Mouse (Mus musculus) brown adipose tissue, adult 24 weeks (tissue): ENCODE data around the gene Tpgs1. TPM values are rescaled to one million over a fixed set of nuclear protein-coding genes. Genes with fewer than 3 reads are reported as not detected.

Experiments used
- H3K27ac ChIP-seq: fragments of 200-500 bp; replicated peaks from 2 replicates; pipeline ENCODE4 v1.5.1; 2012; ENCODE audit warnings: low read depth, mild to moderate bottlenecking, low read length
- H3K4me1 ChIP-seq: fragments of 200-500 bp; 2 replicates; pipeline ENCODE4 v1.6.1; 2012; ENCODE audit warnings: low read length, mixed read lengths; ENCODE audit not compliant: control insufficient read depth, insufficient read depth, insufficient read length
- H3K4me3 ChIP-seq: fragments of 200-500 bp; 2 replicates; pipeline ENCODE4 v1.5.1; 2012; ENCODE audit warnings: low read depth, mild to moderate bottlenecking, low read length, moderate library complexity; ENCODE audit not compliant: insufficient read depth
- polyA plus RNA-seq: library from polyadenylated mRNA; stranded (reverse); fragments of >200 nt; gene quantifications from 2 replicates; pipeline ENCODE4 v1.2.4, GENCODE M21; 2012; ENCODE audit not compliant: missing spikeins, insufficient read depth, insufficient read length

The Tpgs1 gene
- 17.0 and 17.6 TPM in 2 replicates for polyA plus RNA-seq

DNA sequence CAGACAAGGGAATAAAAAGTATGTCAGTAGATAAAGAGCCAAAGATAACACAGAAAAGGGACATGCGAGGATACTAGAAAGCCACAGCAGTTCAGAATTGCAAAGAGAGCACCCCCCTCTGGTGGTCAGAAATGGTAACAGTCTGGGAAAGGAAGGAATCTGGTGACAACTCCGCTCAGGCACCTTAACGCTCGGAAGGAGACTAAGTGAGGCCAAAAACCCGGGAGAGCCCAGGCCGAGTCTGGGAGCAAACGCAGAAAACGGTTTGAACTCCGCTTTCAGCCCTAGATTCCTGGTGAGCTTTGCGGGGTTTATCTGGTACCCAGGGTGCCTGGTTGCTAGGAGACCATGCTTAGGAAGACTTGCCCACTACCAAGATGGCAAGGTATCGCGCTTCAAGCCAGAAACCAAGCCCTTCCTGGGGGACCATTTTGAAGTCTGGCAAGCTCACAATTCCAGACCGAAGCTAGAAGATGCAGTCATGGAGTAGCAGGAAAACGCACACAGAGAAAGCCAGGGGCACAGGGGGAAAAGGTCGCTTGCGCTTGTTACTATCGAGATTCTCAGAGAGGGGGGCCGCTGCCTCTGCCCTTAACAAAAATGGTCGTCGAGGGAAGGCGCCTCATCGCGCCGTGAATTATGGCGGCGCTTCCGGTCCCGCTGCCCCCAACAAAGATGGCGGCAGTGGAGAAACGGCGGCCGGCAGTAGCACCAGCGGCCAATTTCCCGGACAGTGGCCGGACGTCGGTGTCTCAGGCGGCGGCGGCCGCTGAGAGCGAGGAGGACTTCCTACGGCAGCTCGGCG, at the start of gene Tpgs1:
Gene Tpgs1 (plus strand): TSS at position 599 of the 805 bp plus-strand sequence.
- peak within 1 kb of the TSS; percentile 78 for H3K4me3 ChIP-seq
- peaks cover 8% of the 10 kb centered on the region for H3K4me1 ChIP-seq
- H3K27ac ChIP-seq: peak within 1 kb of the TSS; percentile 92

GRCm38 (mm10) chr10:79623950-79624349, 45.2 kb upstream of the Tpgs1 start:
- H3K27ac ChIP-seq: no peak overlapping the region
- H3K4me1 ChIP-seq: no peaks in the 10 kb centered on the region
- H3K4me3 ChIP-seq: no peak overlapping the region

DNA sequence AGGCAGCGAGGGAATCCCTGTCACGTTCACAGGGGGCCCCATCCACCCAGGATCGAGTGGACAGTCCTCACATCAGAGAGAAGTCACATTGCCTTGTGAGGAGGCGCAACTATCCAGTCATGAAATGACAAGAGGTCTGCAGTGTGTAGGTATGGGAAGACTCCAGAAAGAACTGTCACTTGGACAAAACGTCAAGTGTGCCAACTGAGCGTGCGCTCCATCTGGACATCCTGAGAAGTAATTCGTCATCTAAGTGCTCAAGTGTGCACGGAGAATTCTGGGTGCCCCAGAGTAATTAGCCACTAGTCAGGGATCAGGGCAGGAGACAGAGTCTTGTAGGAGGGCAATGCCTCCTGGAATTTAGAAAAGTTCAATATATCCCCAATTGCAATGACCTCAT, 43.8 kb upstream of the Tpgs1 start:
- Histone ChIP-seq H3K27ac (no peak overlapping the region), H3K4me3 (no peak overlapping the region), H3K4me1 (no peaks in the 10 kb centered on the region)

GRCm38 (mm10) chr10:79626156-79626555, 43.0 kb upstream of the Tpgs1 start:
- Histone ChIP-seq H3K4me1 (no peaks in the 10 kb centered on the region), H3K4me3 (no peak overlapping the region), H3K27ac (no peak overlapping the region)

DNA sequence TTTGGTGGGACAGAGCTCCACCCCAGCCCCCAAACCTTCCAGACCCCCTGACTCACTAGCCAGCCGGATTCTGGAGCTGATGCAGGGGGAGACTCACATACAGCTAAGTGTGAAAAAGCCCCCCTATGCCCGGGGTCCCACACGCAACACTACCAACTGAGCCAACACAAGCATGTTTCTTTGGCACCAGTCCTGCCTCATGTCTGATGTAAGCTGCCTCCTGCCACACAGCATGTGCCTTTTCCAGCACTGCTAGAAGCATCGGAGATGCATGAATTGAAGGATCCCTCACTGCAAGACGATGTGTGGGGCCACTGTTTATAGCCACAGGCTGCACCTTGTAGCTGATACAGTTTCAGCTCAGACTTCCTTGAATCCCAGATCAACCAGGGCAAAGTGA, 40.8 kb upstream of the Tpgs1 start:
- H3K4me1 ChIP-seq: no peaks in the 10 kb centered on the region
- H3K27ac ChIP-seq: no peak overlapping the region

GRCm38 (mm10) chr10:79631432-79631831, 37.7 kb upstream of the Tpgs1 start:
- H3K4me3 ChIP-seq: no peak overlapping the region
- no peak overlapping the region for H3K27ac ChIP-seq
- H3K4me1 ChIP-seq: no peaks in the 10 kb centered on the region

More for the DNA sequence above, 40.8 kb upstream of the Tpgs1 start:
- no peak overlapping the region for H3K4me3 ChIP-seq

DNA sequence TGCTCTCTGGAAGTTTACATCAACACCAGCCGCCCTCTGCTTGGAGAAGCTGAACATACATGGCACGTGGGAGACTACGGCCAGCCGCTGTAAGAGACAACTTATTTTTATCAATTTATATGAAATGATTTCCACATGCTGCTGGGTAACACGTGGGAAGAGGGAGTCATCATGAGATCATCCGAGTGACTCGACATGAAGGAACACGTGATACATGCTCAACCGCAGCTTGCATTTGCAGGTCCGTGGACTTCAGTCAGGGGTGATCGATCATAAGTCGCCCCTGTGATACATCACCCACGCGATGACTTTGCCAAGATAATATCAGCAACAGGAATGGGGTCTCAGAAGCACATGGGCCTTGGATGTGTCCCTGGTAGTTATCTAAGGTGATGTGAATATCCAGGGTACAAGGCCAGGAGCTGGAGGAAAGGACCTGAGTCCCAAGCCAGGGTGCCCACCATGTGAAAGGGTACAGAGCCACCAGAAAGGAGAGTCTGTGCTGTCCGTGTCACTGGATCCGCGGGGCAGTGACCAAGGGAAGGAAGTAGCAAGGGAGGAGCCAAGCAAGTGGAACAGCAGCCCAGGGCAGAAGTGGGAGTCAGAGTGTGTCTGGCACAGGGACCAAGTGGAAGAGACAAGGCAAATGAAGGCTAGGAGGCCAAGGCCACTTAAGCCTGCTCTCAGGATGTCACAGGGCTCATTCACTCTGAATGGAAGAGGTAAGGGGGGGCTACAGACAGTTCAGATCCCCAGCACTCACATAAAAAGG, 36.0 kb upstream of the Tpgs1 start:
- H3K4me3 ChIP-seq: no peak overlapping the region
- no peaks in the 10 kb centered on the region for H3K4me1 ChIP-seq
- H3K27ac ChIP-seq: peak overlapping the region; percentile 58

GRCm38 (mm10) chr10:79636287-79636686, 32.9 kb upstream of the Tpgs1 start:
- no peaks in the 10 kb centered on the region for H3K4me1 ChIP-seq
- no peak overlapping the region for H3K27ac ChIP-seq
- H3K4me3 ChIP-seq: no peak overlapping the region

DNA sequence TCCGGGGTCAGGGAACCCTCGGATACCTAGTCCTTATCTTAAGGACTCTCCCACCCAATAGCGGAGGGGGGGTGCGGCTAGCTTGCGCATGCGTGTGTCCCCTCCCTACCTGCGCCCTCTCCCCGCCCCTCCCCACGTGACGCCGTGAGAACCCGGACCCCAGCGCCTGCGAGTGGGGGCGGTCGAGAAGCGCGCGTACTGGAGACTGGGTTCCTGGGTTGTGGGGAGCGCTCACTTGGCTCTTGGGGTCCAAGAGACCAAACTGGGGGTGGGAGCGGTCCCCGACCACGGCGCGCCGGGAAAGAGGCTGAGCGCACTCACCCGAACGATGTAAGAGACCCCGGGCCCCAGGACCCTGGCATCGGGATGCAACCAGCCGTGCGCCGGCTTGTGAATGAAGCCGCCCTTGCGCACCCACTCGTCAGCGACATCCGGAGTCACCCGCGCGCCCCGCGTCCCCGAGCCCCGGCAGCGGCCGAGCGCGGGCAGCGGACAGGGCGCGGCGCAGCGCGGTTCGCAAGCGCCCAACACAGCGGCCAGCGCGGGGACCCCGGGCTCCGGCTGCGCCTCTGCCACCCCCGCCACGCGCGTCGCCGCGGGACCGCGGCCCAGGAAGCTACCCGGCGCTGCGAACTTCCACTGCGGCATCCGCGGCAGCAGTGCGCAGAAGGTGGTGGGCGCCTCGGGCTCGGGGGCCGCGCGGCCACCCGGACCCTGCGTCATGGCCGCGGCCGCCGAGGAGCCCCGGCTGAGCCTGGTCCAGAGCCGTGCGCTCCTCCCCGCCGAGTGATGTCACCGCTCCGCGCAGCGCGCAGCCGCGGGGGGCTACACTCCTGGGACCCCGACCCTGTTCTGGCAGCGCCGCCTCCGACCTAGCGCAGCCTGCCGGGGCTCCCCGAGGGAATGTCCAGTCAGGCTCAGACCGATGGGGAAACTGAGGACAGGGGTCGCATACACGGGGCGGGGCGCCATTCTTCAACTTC, 31.8 kb upstream of the Tpgs1 start, which contains the start of gene Shc2:
Gene Shc2 (minus strand): TSS at position 791 of the 983 bp plus-strand sequence.
- Histone ChIP-seq H3K4me1 (no peaks in the 10 kb centered on the region), H3K4me3 (peak within 1 kb of the TSS; percentile 60), H3K27ac (no peak within 1 kb of the TSS)

- no peaks in the 10 kb centered on the region for H3K4me1 ChIP-seq
- 0 out of 2 replicates have a peak overlapping the region, but pooled peaks have one; percentile 60 for H3K4me3 ChIP-seq
- no peak overlapping the region for H3K27ac ChIP-seq
These were observed 30.5 kb upstream of the Tpgs1 start for GRCm38 (mm10) chr10:79638486-79639204.

DNA sequence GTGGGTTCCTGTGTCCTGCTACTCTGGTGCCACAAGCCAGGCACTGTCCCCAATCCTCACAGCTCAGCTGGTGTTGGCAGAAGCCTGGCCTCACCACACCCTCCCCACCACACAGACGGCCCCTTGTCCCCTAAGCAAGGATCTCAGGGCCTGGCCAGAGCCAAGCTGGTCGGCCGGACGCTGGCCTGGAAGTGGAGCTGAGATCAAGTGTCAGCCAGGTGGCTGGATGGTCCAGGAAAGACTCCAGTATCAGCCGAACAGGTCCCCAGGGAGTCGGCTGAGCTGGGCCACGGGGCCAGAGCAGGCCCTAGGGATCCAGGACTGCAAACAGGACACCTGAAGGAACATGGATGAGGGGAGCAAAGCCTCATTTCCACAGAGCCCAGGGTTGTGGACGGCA, 23.5 kb upstream of the Tpgs1 start, which contains the start of gene Odf3l2:
Gene Odf3l2 (minus strand): TSS at position 28 of the 400 bp plus-strand sequence.
- H3K4me3 ChIP-seq: no peak within 1 kb of the TSS
- H3K27ac ChIP-seq: no peak within 1 kb of the TSS
- H3K4me1 ChIP-seq: no peaks in the 10 kb centered on the region

DNA sequence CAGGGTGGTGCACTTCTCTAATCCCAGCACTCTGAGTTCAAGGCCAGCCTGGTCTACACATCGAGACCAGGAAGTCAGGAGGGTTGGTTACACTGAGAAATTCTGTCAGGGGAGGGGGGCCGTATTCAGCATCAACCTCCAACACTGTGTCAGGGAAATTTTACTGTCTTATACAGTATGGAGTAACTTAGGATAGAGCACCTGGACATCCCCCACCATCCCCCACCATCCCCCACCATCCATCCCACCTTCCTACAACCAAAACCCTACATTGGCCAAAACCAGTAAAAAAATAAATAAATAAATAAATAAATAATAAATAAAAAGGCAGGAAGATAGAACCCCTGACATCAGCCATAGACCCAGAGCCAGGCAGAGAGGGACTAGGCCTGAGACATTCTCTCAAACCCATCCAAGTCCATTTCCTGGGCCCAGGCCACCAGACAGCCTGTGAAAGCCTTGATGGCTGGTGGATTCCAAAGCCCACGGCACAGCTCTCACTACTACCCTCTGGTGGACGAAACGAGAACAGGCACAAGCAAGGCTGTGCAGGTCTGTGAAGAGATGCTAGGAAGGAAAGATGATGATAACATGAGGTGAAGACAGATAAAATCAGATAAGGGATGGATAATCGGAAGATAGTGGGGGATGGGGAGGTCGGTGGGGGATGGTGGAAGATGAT, 20.0 kb upstream of the Tpgs1 start:
- no peak overlapping the region for H3K4me3 ChIP-seq
- no peaks in the 10 kb centered on the region for H3K4me1 ChIP-seq
- no peak overlapping the region for H3K27ac ChIP-seq

GRCm38 (mm10) chr10:79652789-79653188, 16.4 kb upstream of the Tpgs1 start:
- Histone ChIP-seq H3K4me1 (no peaks in the 10 kb centered on the region), H3K27ac (no peak overlapping the region), H3K4me3 (no peak overlapping the region)
